Comparison of ENCODE assay signal across 11 mouse cellular contexts in genomic region chr19:7607690-7608201, GRCm38 (mm10). TPM values are rescaled to one million over a fixed set of nuclear protein-coding genes. Genes with fewer than 3 reads are reported as not detected.
A peak's percentile ranks its signal among the peaks of the same experiment; 100 is the strongest.
DNase-seq lines count a peak whose midpoint lies in the region; ATAC-seq and TF ChIP-seq lines count a peak whose summit lies in the region.
"Had no signal": no experiment of that assay in that cellular context is flagged by ENCODE, and none has a peak within 500 bp of the region (broad histone marks: within the 10 kb centered on the region; RNA-seq: fewer than 3 reads in every experiment).

No protein-coding gene starts in this region.

- H3K4me3 ChIP-seq in kidney, embryonic 14.5 days (ENCODE audit: low read length), result no peak overlapping the region
- H3K4me3 ChIP-seq in brown adipose tissue, adult 24 weeks (ENCODE audit: insufficient read depth, low read depth, low read length), result no peak overlapping the region
- no peak overlapping the region for H3K4me3 ChIP-seq in intestine, embryonic 14.5 days (ENCODE audit: low read depth, low read length)
- H3K4me3 ChIP-seq in lung, postnatal 0 days (ENCODE audit: low read depth, low read length), result no peak overlapping the region

- intact Hi-C loops in left cerebral cortex, postnatal 36 days (cut with DNase I), result no loop called here

- no peak for TF ChIP-seq EP300 in lung, postnatal 0 days (IDR thresholded peaks at IDR 0.05)

- H3K4me1 ChIP-seq in kidney, embryonic 14.5 days (ENCODE audit: control insufficient read depth, insufficient read depth, low read length), result peaks cover 4% of the 10 kb centered on the region; the same call in 1 of the 2 replicates
- peaks cover 16% of the 10 kb centered on the region for H3K4me1 ChIP-seq in brown adipose tissue, adult 24 weeks (ENCODE audit: control insufficient read depth, insufficient read depth, insufficient read length, low read length)
- H3K4me1 ChIP-seq in intestine, embryonic 14.5 days (replicated peaks; ENCODE audit: control insufficient read depth, insufficient read depth, low read length), result peaks cover 14% of the 10 kb centered on the region
- H3K4me1 ChIP-seq in lung, postnatal 0 days (ENCODE audit: insufficient read depth, low read depth, low read length), result peaks cover 19% of the 10 kb centered on the region; the same call in 1 of the 2 replicates

- H3K27me3 ChIP-seq in kidney, embryonic 14.5 days (ENCODE audit: control insufficient read depth, insufficient read depth, low read length), result no peaks in the 10 kb centered on the region; the same call in 1 of the 2 replicates
- H3K27me3 ChIP-seq in intestine, embryonic 14.5 days (replicated peaks; ENCODE audit: control insufficient read depth, insufficient read depth, low read length), result no peaks in the 10 kb centered on the region
- no peaks in the 10 kb centered on the region for H3K27me3 ChIP-seq in lung, postnatal 0 days (replicated peaks; ENCODE audit: insufficient read depth, low read length)

- no peak overlapping the region for H3K9ac ChIP-seq in kidney, embryonic 14.5 days (ENCODE audit: low read depth, low read length)
- no peak overlapping the region for H3K9ac ChIP-seq in intestine, embryonic 14.5 days (ENCODE audit: low read length)
- H3K9ac ChIP-seq in lung, postnatal 0 days (replicated peaks; ENCODE audit: low read depth), result no peak overlapping the region
- H3K9ac ChIP-seq: liver, embryonic 14.5 days had no signal

- no peaks in the 10 kb centered on the region for H3K9me3 ChIP-seq in kidney, embryonic 14.5 days (ENCODE audit: control insufficient read depth, low read length)
- H3K9me3 ChIP-seq in intestine, embryonic 14.5 days (ENCODE audit: control insufficient read depth, low read length), result no peaks in the 10 kb centered on the region
- H3K9me3 ChIP-seq in lung, postnatal 0 days (ENCODE audit: low read length), result no peaks in the 10 kb centered on the region

- whole genome bisulfite sequencing in kidney, embryonic 14.5 days, result 78% methylated on average over 7 of the region's 7 CpGs
- WGBS in intestine, embryonic 14.5 days, result 67% methylated on average over 7 of the region's 7 CpGs
- WGBS in lung, postnatal 0 days, result 46% methylated on average over 7 of the region's 7 CpGs

- ATAC-seq in kidney, embryonic 14.5 days (ENCODE audit: low FRiP score, low TSS enrichment), result no peak
- no peak for ATAC-seq in intestine, embryonic 14.5 days (replicated peaks; ENCODE audit: low FRiP score, low TSS enrichment, low read depth)
- ATAC-seq in lung, postnatal 0 days, result peak; percentile 39

- no peaks in the 10 kb centered on the region for H3K36me3 ChIP-seq in kidney, embryonic 14.5 days (ENCODE audit: control insufficient read depth, insufficient read depth, low read length)
- no peaks in the 10 kb centered on the region for H3K36me3 ChIP-seq in intestine, embryonic 14.5 days (ENCODE audit: control insufficient read depth, insufficient read depth, low read length)
- H3K36me3 ChIP-seq in lung, postnatal 0 days (ENCODE audit: insufficient read depth, low read length), result no peaks in the 10 kb centered on the region

- peak; percentile 21 for DNase-seq in kidney, adult 11 months
- DNase-seq in intestine, embryonic 14.5 days (ENCODE audit: low spot score), result peak; percentile 60
- peak; percentile 48 for DNase-seq in lung, postnatal 0 days (ENCODE audit: low spot score)
- no peak for DNase-seq in cerebellum, postnatal 36 days
- no peak for DNase-seq in gastrocnemius, postnatal 25 days
- no peak for DNase-seq in left cerebral cortex, postnatal 36 days (ENCODE audit: low spot score in 2 of 2)
- DNase-seq: cerebellum, postnatal 10 days had no signal

- no peak overlapping the region for H3K4me2 ChIP-seq in kidney, embryonic 14.5 days (replicated peaks; ENCODE audit: low read depth, low read length)
- H3K4me2 ChIP-seq in intestine, embryonic 14.5 days (ENCODE audit: low read length), result no peak overlapping the region
- no peak overlapping the region for H3K4me2 ChIP-seq in lung, postnatal 0 days (replicated peaks; ENCODE audit: low read depth, low read length)

- TF ChIP-seq CTCF in lung, postnatal 0 days (IDR thresholded peaks at IDR 0.05), result no peak

- no peak overlapping the region for H3K27ac ChIP-seq in kidney, embryonic 14.5 days (ENCODE audit: low read depth, low read length)
- peak overlapping the region; percentile 94 for H3K27ac ChIP-seq in brown adipose tissue, adult 24 weeks (replicated peaks; ENCODE audit: low read depth, low read length)
- H3K27ac ChIP-seq in intestine, embryonic 14.5 days (ENCODE audit: low read depth), result 0 out of 2 replicates have a peak overlapping the region, but pooled peaks have one; percentile 22
- H3K27ac ChIP-seq in lung, postnatal 0 days (ENCODE audit: low read length), result peak overlapping the region; percentile 49
- H3K27ac ChIP-seq: liver, embryonic 14.5 days had no signal

RNA-seq across cellular contexts. Expression of gene Lgals12, which starts 0.8 kb away (rescaled TPM):
- polyA plus RNA-seq in kidney, embryonic 14.5 days (2014; fragmentation: Nextera tagmentation; extraction: Ambion mirVana), result 0.70 and 1.2 TPM in 2 replicates
- 78.7 and 93.6 TPM in 2 replicates for polyA plus RNA-seq in brown adipose tissue, adult 24 weeks (2012; ENCODE audit: insufficient read depth, insufficient read length, missing spikeins)
- polyA plus RNA-seq in intestine, embryonic 14.5 days (2014; fragmentation: Nextera tagmentation; extraction: Ambion mirVana), result 0.88 and 0.93 TPM in 2 replicates
- 0.36 and 0.54 TPM in 2 replicates for polyA plus RNA-seq in lung, postnatal 0 days (2015; fragmentation: Nextera tagmentation; extraction: Ambion mirVana)
- total RNA-seq in gastrocnemius, postnatal 25 days (2021), result 1 to 10 TPM in 1 of 2 experiments, under 1 TPM in 1; 0.20 to 6.1 TPM
- 1 to 10 TPM in 1 of 2 experiments, under 1 TPM in 1; 0.57 to 1.0 TPM for total RNA-seq in left cerebral cortex, postnatal 36 days (2021)

RNA-seq across cellular contexts. Expression of gene Hrasls5, which starts 4.6 kb away (rescaled TPM):
- polyA plus RNA-seq in kidney, embryonic 14.5 days (2014; fragmentation: Nextera tagmentation; extraction: Ambion mirVana), result not detected in 2 replicates
- 2.6 TPM in 1 of 2 replicates, not detected in the other for polyA plus RNA-seq in brown adipose tissue, adult 24 weeks (2012; ENCODE audit: insufficient read depth, insufficient read length, missing spikeins)
- polyA plus RNA-seq in intestine, embryonic 14.5 days (2014; fragmentation: Nextera tagmentation; extraction: Ambion mirVana), result not detected in 2 replicates
- polyA plus RNA-seq in lung, postnatal 0 days (2015; fragmentation: Nextera tagmentation; extraction: Ambion mirVana), result 0.18 TPM in 1 of 2 replicates, not detected in the other
- total RNA-seq in gastrocnemius, postnatal 25 days (2021), result not detected
- total RNA-seq in left cerebral cortex, postnatal 36 days (2021), result not detected
- total RNA-seq: gastrocnemius, postnatal 4 days had no signal

RNA-seq across cellular contexts. Expression of gene Pla2g16, which starts 50.5 kb away (rescaled TPM):
- 7.4 and 8.1 TPM in 2 replicates for polyA plus RNA-seq in kidney, embryonic 14.5 days (2014; fragmentation: Nextera tagmentation; extraction: Ambion mirVana)
- polyA plus RNA-seq in brown adipose tissue, adult 24 weeks (2012; ENCODE audit: insufficient read depth, insufficient read length, missing spikeins), result 368 and 573 TPM in 2 replicates
- polyA plus RNA-seq in intestine, embryonic 14.5 days (2014; fragmentation: Nextera tagmentation; extraction: Ambion mirVana), result 7.0 and 8.4 TPM in 2 replicates
- polyA plus RNA-seq in lung, postnatal 0 days (2015; fragmentation: Nextera tagmentation; extraction: Ambion mirVana), result 17.9 and 19.1 TPM in 2 replicates
- total RNA-seq in gastrocnemius, postnatal 25 days (2021), result 100 to 1,000 TPM in 1 of 2 experiments, 10 to 100 TPM in 1; 97.5 to 101 TPM
- 10 to 100 TPM; 27.2 to 29.2 TPM for total RNA-seq in left cerebral cortex, postnatal 36 days (2021)

Comparison
In these comparisons a context has a peak if more than half of its experiments do, and no peak if none do; other contexts are left out.
1. DNase-seq: peak in kidney, adult 11 months (single experiment), intestine, embryonic 14.5 days (single experiment) and lung, postnatal 0 days (single experiment); none in cerebellum, postnatal 36 days (0 of 2), gastrocnemius, postnatal 25 days (single experiment) and left cerebral cortex, postnatal 36 days (0 of 2).
2. RNA of gene Lgals12, which starts 0.8 kb away (polyA plus RNA-seq): 78.7 to 93.6 TPM in brown adipose tissue, adult 24 weeks; 0.70 to 1.2 TPM in kidney, embryonic 14.5 days, 0.88 to 0.93 TPM in intestine, embryonic 14.5 days and 0.36 to 0.54 TPM in lung, postnatal 0 days; every median in the first group is over 10 times any median in the second.
3. RNA of gene Pla2g16, which starts 50.5 kb away (polyA plus RNA-seq): 368 to 573 TPM in brown adipose tissue, adult 24 weeks; 17.9 to 19.1 TPM in lung, postnatal 0 days, 7.0 to 8.4 TPM in intestine, embryonic 14.5 days and 7.4 to 8.1 TPM in kidney, embryonic 14.5 days; every median in the first group is over 10 times any median in the second.